Mouse (Mus musculus): ENCODE results near the gene Leprot.

DNA sequence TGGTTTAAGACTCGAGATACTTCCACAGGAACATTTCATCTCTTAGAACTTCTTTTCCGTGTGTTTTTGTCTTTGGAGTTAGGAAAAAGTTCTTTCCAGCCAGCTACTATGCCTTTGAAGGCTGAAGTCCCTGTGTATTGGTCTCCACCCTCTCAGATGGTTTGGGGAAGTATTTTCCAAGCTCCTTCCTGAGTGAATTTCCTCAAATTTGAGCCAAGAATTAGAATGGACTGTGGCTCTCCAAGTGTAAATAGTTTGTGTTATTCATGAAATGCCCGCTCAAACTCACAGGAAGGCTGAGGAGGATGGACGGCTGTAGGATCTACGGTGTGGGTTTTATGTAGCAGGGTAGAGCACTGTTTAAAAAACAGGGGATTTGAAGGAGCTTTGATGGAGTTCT, 42.1 kb downstream of the Leprot start:
- TF ChIP-seq CTCF (IDR thresholded peaks at IDR 0.05; ENCODE audit: low read depth, low read length) = no peak
- no peak for TF ChIP-seq GATA1 (IDR thresholded peaks at IDR 0.05; ENCODE audit: borderline replicate concordance, low read length)
- TF ChIP-seq POLR2AphosphoS5 (IDR thresholded peaks at IDR 0.05; ENCODE audit: insufficient replicate concordance, low read depth, low read length) = no peak
- TF ChIP-seq GATA2 (IDR thresholded peaks at IDR 0.05; ENCODE audit: borderline replicate concordance, low read depth, low read length) = no peak
- TF ChIP-seq TAL1 (conservative IDR thresholded peaks at IDR 0.05; ENCODE audit: low read depth, low read length) = no peak
